Mouse (Mus musculus): Measurements from ENCODE around the gene Slc2a3. TPM values are rescaled to one million over a fixed set of nuclear protein-coding genes. Genes with fewer than 3 reads are reported as not detected.

Gene Slc2a3
- polyA plus RNA-seq, 1 experiment from 2014 or later = 29.2 TPM

Other genes starting within 250 kb of the Slc2a3 start
- 0.11 TPM in 1 of 2 replicates, not detected in the other for gene Aicda, start 247.8 kb downstream of the Slc2a3 start, polyA plus RNA-seq (2014; fragmentation: Nextera tagmentation; extraction: Ambion mirVana)
- gene Apobec1, start 199.2 kb downstream of the Slc2a3 start, polyA plus RNA-seq (2014; fragmentation: Nextera tagmentation; extraction: Ambion mirVana) = 1.7 and 2.1 TPM in 2 replicates
- 0.25 TPM in 1 of 2 replicates, not detected in the other for gene Gdf3, start 191.6 kb downstream of the Slc2a3 start, polyA plus RNA-seq (2014; fragmentation: Nextera tagmentation; extraction: Ambion mirVana)
- not detected in 2 replicates for gene Dppa3, start 175.2 kb downstream of the Slc2a3 start, polyA plus RNA-seq (2014; fragmentation: Nextera tagmentation; extraction: Ambion mirVana)
- 0.07 and 0.32 TPM in 2 replicates for gene Nanog, start 94.2 kb downstream of the Slc2a3 start, polyA plus RNA-seq (2014; fragmentation: Nextera tagmentation; extraction: Ambion mirVana)
- gene Foxj2, start 18.3 kb upstream of the Slc2a3 start, polyA plus RNA-seq (2014; fragmentation: Nextera tagmentation; extraction: Ambion mirVana) = 3.0 and 4.0 TPM in 2 replicates
- gene C3ar1, start 54.5 kb upstream of the Slc2a3 start, polyA plus RNA-seq (2014; fragmentation: Nextera tagmentation; extraction: Ambion mirVana) = 1.8 and 2.0 TPM in 2 replicates
- 78.4 and 82.3 TPM in 2 replicates for gene Necap1, start 72.8 kb upstream of the Slc2a3 start, polyA plus RNA-seq (2014; fragmentation: Nextera tagmentation; extraction: Ambion mirVana)
- gene Clec4a1, start 120.2 kb upstream of the Slc2a3 start, polyA plus RNA-seq (2014; fragmentation: Nextera tagmentation; extraction: Ambion mirVana) = 1.7 and 2.0 TPM in 2 replicates
- gene Clec4a3, start 150.9 kb upstream of the Slc2a3 start, polyA plus RNA-seq (2014; fragmentation: Nextera tagmentation; extraction: Ambion mirVana) = 0.63 and 0.81 TPM in 2 replicates
- gene Clec4a4, start 188.7 kb upstream of the Slc2a3 start, polyA plus RNA-seq (2014; fragmentation: Nextera tagmentation; extraction: Ambion mirVana) = not detected in 2 replicates
- not detected in 2 replicates for gene Clec4b1, start 248.3 kb upstream of the Slc2a3 start, polyA plus RNA-seq (2014; fragmentation: Nextera tagmentation; extraction: Ambion mirVana)

Data from hindbrain, embryonic 11.5 days (tissue).